38 mouse cellular contexts compared by ENCODE assay signal in genomic region chr5:14892242-14892641, GRCm38 (mm10). TPM values are rescaled to one million over a fixed set of nuclear protein-coding genes. Genes with fewer than 3 reads are reported as not detected.
"Had no signal": no experiment of that assay in that cellular context is flagged by ENCODE, and none has a peak within 500 bp of the region (broad histone marks: within the 10 kb centered on the region; RNA-seq: fewer than 3 reads in every experiment).

No protein-coding gene starts in this region.

- H3K4me3 ChIP-seq: heart, embryonic 10.5 days; heart, embryonic 12.5 days; heart, embryonic 15.5 days; hindbrain, embryonic 13.5 days; hindbrain, embryonic 15.5 days; layer of hippocampus, adult 2 months; left cerebral cortex, adult 2 months; limb, embryonic 10.5 days; limb, embryonic 12.5 days; liver, embryonic 13.5 days had no signal

- H3K36me3 ChIP-seq: heart, embryonic 10.5 days; heart, embryonic 12.5 days; heart, embryonic 15.5 days; hindbrain, embryonic 13.5 days; hindbrain, embryonic 15.5 days; limb, embryonic 10.5 days; limb, embryonic 12.5 days; liver, embryonic 13.5 days had no signal

- H3K27me3 ChIP-seq: heart, embryonic 12.5 days; heart, embryonic 15.5 days; hindbrain, embryonic 13.5 days; hindbrain, embryonic 15.5 days; limb, embryonic 12.5 days; liver, embryonic 13.5 days had no signal

- ATAC-seq: forebrain, postnatal 0 days; hindbrain, postnatal 0 days had no signal

- H3K27ac ChIP-seq: heart, embryonic 10.5 days; heart, embryonic 15.5 days; hindbrain, embryonic 13.5 days; hindbrain, embryonic 15.5 days; hindbrain, postnatal 0 days; layer of hippocampus, adult 2 months; left cerebral cortex, adult 2 months; limb, embryonic 10.5 days; limb, embryonic 12.5 days; liver, embryonic 13.5 days had no signal

- H3K4me1 ChIP-seq: heart, embryonic 12.5 days; heart, embryonic 15.5 days; hindbrain, embryonic 13.5 days; hindbrain, embryonic 15.5 days; limb, embryonic 10.5 days; limb, embryonic 12.5 days; liver, embryonic 13.5 days had no signal

- H3K9ac ChIP-seq: forebrain, postnatal 0 days; heart, embryonic 12.5 days; heart, embryonic 15.5 days; hindbrain, embryonic 13.5 days; hindbrain, embryonic 15.5 days; limb, embryonic 12.5 days; liver, embryonic 13.5 days had no signal

- H3K4me2 ChIP-seq: heart, embryonic 12.5 days; heart, embryonic 15.5 days; hindbrain, embryonic 13.5 days; hindbrain, embryonic 15.5 days; limb, embryonic 12.5 days; liver, embryonic 11.5 days; liver, embryonic 13.5 days had no signal

- DNase-seq: forebrain, postnatal 0 days; gastrocnemius, postnatal 14 days; gastrocnemius, postnatal 36 days; heart, adult 18-20 months; heart, postnatal 14 days; kidney, adult 18-20 months; kidney, adult 8-10 months; kidney, postnatal 10 days; kidney, postnatal 25 days; kidney, postnatal 4 days; liver; liver, embryonic 13.5 days had no signal

- H3K9me3 ChIP-seq: heart, embryonic 10.5 days; heart, embryonic 15.5 days; hindbrain, embryonic 13.5 days; hindbrain, embryonic 15.5 days; liver, embryonic 13.5 days had no signal

RNA-seq across cellular contexts. Expression of gene Gm9758, which starts 22.5 kb away (rescaled TPM):
- total RNA-seq: forebrain, postnatal 0 days; gastrocnemius, adult 18-20 months; gastrocnemius, adult 8-10 months; gastrocnemius, postnatal 14 days; gastrocnemius, postnatal 36 days; heart, adult 18-20 months; heart, adult 8-10 months; heart, postnatal 14 days; hematopoietic stem cell, adult 5-6 weeks; hindbrain, postnatal 0 days; layer of hippocampus, adult 2 months; layer of hippocampus, postnatal 10 days; layer of hippocampus, postnatal 25 days; left cerebral cortex, adult 2 months; left cerebral cortex, postnatal 14 days; left cerebral cortex, postnatal 36 days had no signal
- polyA plus RNA-seq: forebrain, postnatal 0 days; gonadal fat pad, adult 2 months; heart, embryonic 10.5 days; heart, embryonic 12.5 days; heart, embryonic 15.5 days; heart, postnatal 0 days; hindbrain, embryonic 11.5 days; hindbrain, embryonic 13.5 days; hindbrain, embryonic 15.5 days; hindbrain, postnatal 0 days; intestine, embryonic 14.5 days; kidney, embryonic 14.5 days; kidney, embryonic 16.5 days; limb, embryonic 10.5 days; limb, embryonic 12.5 days; limb, embryonic 14.5 days; liver, embryonic 11.5 days; liver, embryonic 13.5 days had no signal

RNA-seq across cellular contexts. Expression of gene Speer4e, which starts 46.0 kb away (rescaled TPM):
- total RNA-seq: forebrain, postnatal 0 days; gastrocnemius, adult 18-20 months; gastrocnemius, adult 8-10 months; gastrocnemius, postnatal 14 days; gastrocnemius, postnatal 36 days; heart, adult 18-20 months; heart, adult 8-10 months; heart, postnatal 14 days; hematopoietic stem cell, adult 5-6 weeks; hindbrain, postnatal 0 days; layer of hippocampus, adult 2 months; layer of hippocampus, postnatal 10 days; layer of hippocampus, postnatal 25 days; left cerebral cortex, adult 2 months; left cerebral cortex, postnatal 14 days; left cerebral cortex, postnatal 36 days had no signal
- polyA plus RNA-seq: forebrain, postnatal 0 days; gonadal fat pad, adult 2 months; heart, embryonic 10.5 days; heart, embryonic 15.5 days; heart, postnatal 0 days; hindbrain, embryonic 11.5 days; hindbrain, embryonic 13.5 days; hindbrain, embryonic 15.5 days; hindbrain, postnatal 0 days; intestine, embryonic 14.5 days; kidney, embryonic 14.5 days; kidney, embryonic 16.5 days; limb, embryonic 10.5 days; limb, embryonic 12.5 days; limb, embryonic 14.5 days; liver, embryonic 11.5 days; liver, embryonic 13.5 days had no signal
